Mouse (Mus musculus): ENCODE measurements around the gene Aif1.
"Not testable (repeated sequence)": the region's sequence is repeated elsewhere in the genome, so short reads cannot be mapped to it uniquely, and the experiment has no call there.

The Aif1 gene

GRCm38 (mm10) chr17:35140490-35140996 lies 35.3 kb downstream of the Aif1 start:
- DNase-seq (ENCODE audit: low spot score) = no peak

- no peak for DNase-seq (ENCODE audit: low spot score)
Measured at GRCm38 (mm10) chr17:35139269-35139668, 36.6 kb downstream of the Aif1 start.

- DNase-seq (ENCODE audit: low spot score) = no peak
Measured at GRCm38 (mm10) chr17:35135591-35136320, 40.1 kb downstream of the Aif1 start.

GRCm38 (mm10) chr17:35134801-35135590 lies 40.9 kb downstream of the Aif1 start, which contains the start of gene Bag6:
Bag6 (plus strand) TSS chr17:35135178.
- peak; percentile 94 for DNase-seq (ENCODE audit: low spot score)

- no peak for DNase-seq (ENCODE audit: low spot score)
Measured at GRCm38 (mm10) chr17:35133517-35133916, 42.4 kb downstream of the Aif1 start.

- no peak for DNase-seq (ENCODE audit: low spot score)
Measured at GRCm38 (mm10) chr17:35132174-35132560, 43.7 kb downstream of the Aif1 start.

GRCm38 (mm10) chr17:35131500-35132173 lies 44.2 kb downstream of the Aif1 start, which contains the start of gene Apom:
Apom (minus strand) TSS chr17:35132050.
- no peak for DNase-seq (ENCODE audit: low spot score)

GRCm38 (mm10) chr17:35131038-35131437 lies 44.8 kb downstream of the Aif1 start:
- DNase-seq (ENCODE audit: low spot score) = no peak

GRCm38 (mm10) chr17:35128996-35129395 lies 46.9 kb downstream of the Aif1 start:
- DNase-seq (ENCODE audit: low spot score) = no peak

- DNase-seq (ENCODE audit: low spot score) = no peak
Measured at GRCm38 (mm10) chr17:35127017-35127416, 48.9 kb downstream of the Aif1 start.

- peak; percentile 56 for DNase-seq (ENCODE audit: low spot score)
Measured at GRCm38 (mm10) chr17:35126206-35126611, 49.7 kb downstream of the Aif1 start, which contains the start of gene D17H6S53E. D17H6S53E (plus strand) TSS chr17:35126373.

- no peak for DNase-seq (ENCODE audit: low spot score)
Measured at GRCm38 (mm10) chr17:35125578-35125977, 50.3 kb downstream of the Aif1 start.

GRCm38 (mm10) chr17:35125081-35125480 lies 50.8 kb downstream of the Aif1 start:
- DNase-seq (ENCODE audit: low spot score) = no peak

GRCm38 (mm10) chr17:35124261-35124896 lies 51.5 kb downstream of the Aif1 start:
- DNase-seq (ENCODE audit: low spot score) = not testable (repeated sequence)

- not testable (repeated sequence) for DNase-seq (ENCODE audit: low spot score)
Measured at GRCm38 (mm10) chr17:35123287-35123686, 52.6 kb downstream of the Aif1 start.

- DNase-seq (ENCODE audit: low spot score) = no peak
Measured at GRCm38 (mm10) chr17:35121871-35122303, 54.0 kb downstream of the Aif1 start, which contains the start of gene Csnk2b. Csnk2b (minus strand) TSS chr17:35122053.

- DNase-seq (ENCODE audit: low spot score) = peak; percentile 86
Measured at GRCm38 (mm10) chr17:35121143-35121799, 54.6 kb downstream of the Aif1 start, which contains the start of gene Gpank1. Gpank1 (plus strand) TSS chr17:35121455.
